Mouse (Mus musculus): ENCODE data around the gene Tra2b.
"Not testable (repeated sequence)": the region's sequence is repeated elsewhere in the genome, so short reads cannot be mapped to it uniquely, and the experiment has no call there.

Gene Tra2b

DNA sequence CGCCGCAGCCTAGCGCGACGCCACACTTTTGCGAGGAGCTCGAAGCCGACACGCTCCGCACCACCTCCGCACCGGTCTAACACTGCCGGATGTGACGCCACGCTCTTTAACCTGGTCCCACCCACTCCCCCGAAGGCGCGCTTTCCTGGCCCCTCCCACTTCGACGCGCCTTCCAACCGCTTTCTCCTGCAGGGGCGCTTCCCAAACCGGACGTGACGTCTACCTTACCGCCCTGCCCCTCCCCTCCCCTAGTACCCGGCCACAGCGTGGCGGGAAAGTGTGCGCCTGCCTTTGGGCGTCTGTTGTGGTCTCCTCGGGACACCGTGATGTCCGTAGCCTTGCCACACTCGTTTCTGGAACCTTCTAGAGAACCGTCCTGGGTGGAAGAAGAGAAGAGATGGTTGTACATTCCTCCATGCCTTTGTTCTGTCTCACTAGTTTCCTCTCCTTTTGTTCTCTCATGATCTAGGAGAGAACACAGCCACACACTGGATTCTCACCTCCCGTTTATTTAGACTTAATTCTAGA, at the start of gene Tra2b:
Gene Tra2b, minus strand, starts transcription at position 157 of the 528 bp plus-strand sequence.
- DNase-seq = peak; percentile 97 to 98

- peak; percentile 54 to 55 for DNase-seq
These were observed 44.8 kb upstream of the Tra2b start for GRCm38 (mm10) chr16:22310649-22311048.

DNA sequence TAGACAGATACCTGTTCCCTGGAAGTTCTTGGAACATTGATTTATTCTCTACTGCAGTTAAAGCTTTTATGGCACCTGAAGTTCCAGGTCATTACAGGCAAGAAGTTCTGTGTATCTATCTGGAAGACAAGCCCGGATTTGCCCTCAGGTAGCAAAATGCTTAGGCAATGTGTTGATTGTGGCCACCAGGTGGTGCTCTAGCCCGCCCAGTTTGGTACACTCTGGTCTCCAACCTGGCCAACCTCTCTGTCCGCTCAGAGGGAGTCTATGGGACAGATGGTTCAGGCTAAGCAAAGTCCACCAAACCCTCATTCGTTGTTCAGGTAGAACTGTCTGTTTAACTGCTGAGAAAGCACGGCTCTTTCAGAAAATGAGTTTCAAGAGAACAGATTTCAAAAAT, 36.8 kb upstream of the Tra2b start:
- DNase-seq = peak; percentile 90 to 92

GRCm38 (mm10) chr16:22301378-22301777, 35.6 kb upstream of the Tra2b start:
- DNase-seq = no peak

GRCm38 (mm10) chr16:22296901-22297300, 31.1 kb upstream of the Tra2b start:
- no peak for DNase-seq

DNA sequence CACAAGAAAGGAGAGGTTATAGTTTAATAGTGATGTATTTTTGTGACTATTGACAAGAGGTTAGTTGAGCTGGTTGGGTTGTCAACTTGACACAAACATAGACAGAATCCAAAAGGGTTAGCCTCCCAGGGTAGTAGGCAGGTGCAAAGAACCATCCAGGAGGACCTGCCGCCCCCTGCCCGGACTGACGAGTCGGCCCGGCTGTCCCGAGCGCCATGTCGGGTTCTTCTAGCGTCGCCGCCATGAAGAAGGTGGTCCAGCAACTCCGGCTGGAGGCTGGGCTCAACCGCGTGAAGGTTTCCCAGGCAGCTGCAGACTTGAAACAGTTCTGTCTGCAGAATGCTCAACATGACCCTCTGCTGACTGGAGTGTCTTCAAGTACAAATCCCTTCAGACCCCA, 29.0 kb upstream of the Tra2b start:
- DNase-seq = not testable (repeated sequence)

GRCm38 (mm10) chr16:22293600-22293999, 27.8 kb upstream of the Tra2b start:
- DNase-seq = no peak

DNA sequence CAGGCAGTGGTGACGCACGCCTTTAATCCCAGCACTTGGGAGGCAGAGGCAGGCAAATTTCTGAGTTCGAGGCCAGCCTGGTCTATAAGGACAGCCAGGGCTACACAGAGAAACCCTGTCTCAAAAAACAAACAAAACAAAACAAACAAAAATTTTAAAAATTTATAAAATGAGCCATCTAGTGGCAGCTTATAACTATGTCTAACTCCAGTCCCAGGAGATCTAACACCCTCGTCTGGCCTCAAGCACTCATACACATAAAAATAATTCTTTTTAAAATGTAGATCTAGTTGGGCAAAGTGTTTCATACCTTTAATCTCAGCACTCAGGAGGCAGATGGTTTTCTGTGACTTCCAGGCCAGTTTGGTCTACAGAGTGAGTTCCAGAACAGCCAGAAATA, 26.6 kb upstream of the Tra2b start:
- no peak for DNase-seq

DNA sequence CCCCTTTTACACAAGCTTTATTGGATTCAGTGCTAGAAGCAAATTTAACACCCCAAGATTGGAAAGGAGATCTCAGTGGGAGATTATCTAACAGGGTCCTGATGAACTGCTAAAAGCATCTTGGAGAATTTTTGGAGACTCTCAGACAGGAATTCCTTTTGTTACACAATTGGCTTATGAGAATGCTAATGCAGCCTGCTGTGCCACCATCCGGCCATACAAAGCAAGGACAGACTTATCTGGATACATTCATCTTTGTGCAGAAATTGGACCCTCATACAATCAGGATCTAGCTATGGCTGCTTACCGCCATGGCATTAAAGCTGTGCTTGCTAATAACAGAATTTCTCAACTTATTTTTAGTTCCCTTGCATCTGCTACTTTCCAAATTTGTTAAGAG, 23.8 kb upstream of the Tra2b start:
- no peak for DNase-seq

DNA sequence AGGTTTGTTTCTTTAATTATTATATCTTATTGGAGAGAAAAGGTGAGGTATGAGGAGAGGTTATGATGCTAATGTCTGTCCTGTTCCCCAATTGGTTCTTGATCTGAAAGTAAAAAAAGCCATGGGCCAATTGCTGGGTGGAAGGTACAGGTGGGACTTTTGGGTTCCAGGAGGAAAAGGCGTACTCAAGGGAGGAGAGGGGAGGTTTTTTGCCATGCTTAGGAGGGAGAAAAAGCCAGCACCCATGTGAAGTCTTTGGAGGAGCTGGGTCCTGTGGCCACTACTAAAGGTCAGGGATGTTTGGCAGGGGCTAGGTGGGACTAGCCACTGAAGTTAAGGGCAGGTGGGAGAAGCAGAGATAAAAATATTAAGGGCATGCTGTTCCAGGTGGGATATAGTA, 21.2 kb upstream of the Tra2b start:
- DNase-seq = no peak

- no peak for DNase-seq
These were observed 10.7 kb upstream of the Tra2b start for GRCm38 (mm10) chr16:22276536-22276935.

- no peak for DNase-seq
These were observed 9.3 kb upstream of the Tra2b start for GRCm38 (mm10) chr16:22275142-22275541.

DNA sequence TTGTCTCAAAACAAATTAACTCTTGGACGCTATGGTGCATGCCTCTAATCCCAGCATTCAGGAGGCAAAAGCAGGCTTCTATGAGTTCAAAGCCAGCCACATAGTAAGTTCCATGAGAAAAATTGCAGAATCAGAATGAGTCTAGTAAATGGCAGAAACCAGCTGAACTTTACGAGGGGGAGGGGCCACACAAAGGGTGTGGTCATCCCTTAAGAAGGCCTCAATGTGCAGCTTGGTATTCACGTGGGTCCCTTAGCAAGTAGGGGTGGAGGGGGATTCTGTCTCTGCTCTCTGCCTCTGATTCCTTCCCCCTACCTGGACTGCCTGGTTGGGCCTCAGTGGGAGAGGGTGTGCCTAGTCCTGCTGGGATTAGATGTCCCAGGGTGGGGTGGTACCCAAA, 4.7 kb upstream of the Tra2b start:
- no peak for DNase-seq

DNA sequence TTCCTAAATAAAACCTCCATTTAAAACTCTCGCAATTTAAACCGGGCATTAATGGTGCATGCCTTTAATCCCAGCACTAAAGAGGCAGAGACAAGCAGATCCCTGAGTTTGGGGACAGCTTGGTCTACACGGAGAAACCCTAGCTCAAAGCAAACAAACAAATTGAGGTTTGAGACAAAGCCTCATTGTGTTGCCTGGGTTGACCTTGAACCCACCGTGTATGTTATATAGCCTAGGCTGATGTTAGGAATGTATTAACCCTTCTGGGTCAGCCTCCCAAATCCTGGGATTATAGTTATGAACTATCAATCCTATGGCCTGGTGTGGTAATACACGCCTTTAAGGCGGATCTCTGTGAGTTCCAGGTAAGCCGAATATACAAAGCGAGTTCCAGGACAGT, 579 bp upstream of the Tra2b start:
- DNase-seq = no peak

GRCm38 (mm10) chr16:22264962-22265848, 600 bp downstream of the Tra2b start:
- DNase-seq = peak; percentile 76 to 89

GRCm38 (mm10) chr16:22264232-22264961, 1.4 kb downstream of the Tra2b start:
- no peak for DNase-seq

DNA sequence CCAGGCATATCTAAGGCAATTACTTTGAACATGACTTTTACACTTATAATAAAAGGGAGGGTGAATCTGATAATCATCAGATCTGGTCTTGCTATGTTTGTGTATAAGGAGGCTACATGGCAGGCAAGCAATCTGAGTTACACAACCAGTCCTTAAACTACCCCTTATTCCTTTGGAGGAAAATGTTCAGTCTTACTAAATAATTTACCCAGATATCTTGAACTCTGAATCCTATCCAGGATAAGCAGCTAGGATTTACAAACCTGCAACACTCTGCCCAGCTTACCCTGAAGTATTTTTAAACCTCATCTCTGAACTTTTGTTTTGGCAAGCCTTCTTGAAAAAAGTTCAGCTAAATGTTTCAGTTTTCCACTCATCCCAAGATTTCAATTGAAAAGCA, 2.7 kb downstream of the Tra2b start:
- DNase-seq = no peak

- DNase-seq = no peak
These were observed 4.2 kb downstream of the Tra2b start for GRCm38 (mm10) chr16:22261563-22261962.

- DNase-seq = no peak
These were observed 5.2 kb downstream of the Tra2b start for GRCm38 (mm10) chr16:22260423-22261143.

DNA sequence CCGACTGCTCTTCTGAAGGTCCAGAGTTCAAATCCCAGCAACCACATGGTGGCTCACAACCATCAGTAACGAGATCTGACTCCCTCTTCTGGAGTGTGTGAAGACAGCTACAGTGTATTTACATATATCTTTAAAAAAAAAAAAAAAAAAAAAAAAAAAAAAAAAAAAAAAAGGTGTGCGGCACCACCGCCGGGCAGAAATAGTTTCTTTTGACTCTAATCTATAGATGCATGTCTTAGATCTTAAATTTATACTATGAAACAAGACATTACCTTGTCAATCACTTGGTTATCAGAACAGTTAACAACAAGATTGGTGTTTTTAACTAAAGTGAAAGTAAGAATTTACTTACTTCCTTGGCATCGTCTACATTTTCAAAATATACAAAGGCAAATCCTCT, 13.6 kb downstream of the Tra2b start:
- DNase-seq = not testable (repeated sequence)

GRCm38 (mm10) chr16:22250307-22250706, 15.5 kb downstream of the Tra2b start:
- no peak for DNase-seq

DNA sequence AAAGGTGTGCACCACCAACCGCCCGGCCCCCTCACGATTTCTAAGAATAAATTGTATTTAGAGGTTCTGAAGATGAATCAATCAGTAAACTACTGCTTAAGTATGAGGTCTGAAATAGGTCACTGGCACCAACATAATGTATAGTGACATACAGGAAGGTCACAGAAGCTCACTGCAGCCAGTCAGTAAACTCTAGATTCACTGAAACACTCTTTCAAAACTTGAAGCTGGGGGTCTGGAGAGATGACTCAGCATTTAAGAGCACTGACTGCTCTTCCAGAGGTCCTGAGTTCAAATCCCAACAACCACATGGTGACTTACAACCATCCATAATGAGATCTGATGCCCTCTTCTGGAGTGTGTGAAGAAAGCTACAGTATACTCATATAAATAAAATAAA, 16.1 kb downstream of the Tra2b start:
- no peak for DNase-seq

DNA sequence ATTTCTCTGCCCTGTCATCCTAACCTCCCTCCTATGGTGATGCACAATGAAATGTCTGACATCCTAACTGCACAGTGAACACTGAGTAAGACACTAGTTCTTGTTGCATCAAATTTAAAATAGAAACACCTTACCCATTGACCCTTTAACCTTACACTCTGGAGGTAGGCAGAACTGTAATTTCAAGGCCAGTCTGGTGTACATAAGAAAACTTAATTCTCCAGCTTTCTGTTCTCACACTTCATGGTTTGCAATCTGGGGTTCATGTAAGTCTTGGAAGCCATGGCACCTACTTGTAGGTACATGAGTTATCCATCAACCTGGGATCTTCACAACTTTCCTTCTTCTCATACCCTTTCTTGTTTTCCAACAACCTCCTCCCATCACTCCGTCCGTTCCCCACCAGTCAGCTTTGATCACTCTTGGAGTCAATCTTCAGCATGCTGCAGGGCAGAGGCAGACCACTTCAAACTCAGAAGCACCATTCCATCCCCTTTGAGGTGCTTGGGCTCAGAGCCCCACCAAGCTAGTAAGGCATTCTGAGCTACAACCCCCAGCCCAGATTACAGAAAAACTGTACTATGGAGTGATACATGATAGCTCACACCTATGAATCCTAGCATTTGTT, 23.5 kb downstream of the Tra2b start:
- no peak for DNase-seq

All from cerebellum, adult 18-20 months (tissue).